Mouse (Mus musculus) left cerebral cortex, adult 18-20 months (tissue): ENCODE measurements around the gene Calm3. TPM values are rescaled to one million over a fixed set of nuclear protein-coding genes. Genes with fewer than 3 reads are reported as not detected.

ENCODE experiments used
- DNase-seq, 2 experiments: peaks; one replicate each; pipeline ENCODE4 v3.0.0; 2021 to 2022; ENCODE audit warnings: low spot score in 2 of 2, mixed read lengths in 1 of 2
- total RNA-seq, 2 experiments: library from RNA; stranded (reverse); gene quantifications; 2 replicates each; pipeline ENCODE4 v1.2.3; 2021

Gene Calm3
- total RNA-seq, 2 experiments from 2014 or later = 1,746 to 1,798 TPM

DNA sequence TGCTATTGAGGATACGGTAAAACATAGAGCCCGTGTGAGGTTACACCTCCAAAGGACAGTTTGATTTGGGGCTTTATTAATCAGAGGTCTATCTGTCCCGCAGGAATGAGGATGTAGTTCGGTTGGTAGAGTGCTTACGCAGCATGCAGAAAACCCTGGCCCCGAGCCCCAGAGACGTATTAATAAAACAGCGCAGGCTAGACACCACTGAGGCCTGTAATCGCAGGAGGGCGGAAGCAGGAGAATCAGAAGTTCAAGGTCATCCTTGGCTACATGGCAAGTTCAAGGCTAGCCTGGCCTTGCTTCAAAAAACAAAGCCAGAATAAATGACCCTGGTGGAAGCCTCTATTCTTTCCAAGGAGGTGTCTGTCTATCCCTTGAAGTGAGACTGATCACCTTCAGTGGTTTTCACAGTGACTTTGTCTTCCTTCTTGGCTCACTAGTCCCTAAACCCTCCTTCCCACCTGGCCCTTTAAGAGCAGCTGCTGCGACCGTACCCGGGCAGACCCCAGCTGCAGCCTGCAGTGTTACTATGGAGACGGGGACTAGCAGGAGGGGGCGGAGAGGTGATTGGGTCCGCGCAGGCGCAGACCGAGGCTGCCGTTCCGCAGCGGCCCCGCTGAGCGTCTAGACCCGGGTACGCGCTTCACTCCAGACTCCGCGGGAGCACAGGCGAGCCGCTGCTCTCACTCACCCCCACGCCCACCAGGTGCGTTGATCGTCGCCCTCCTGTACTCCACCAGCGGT is 20.3 kb upstream of the Calm3 start, which contains the start of gene Pnmal2:
Gene Pnmal2 (plus strand): TSS at position 622 of the 747 bp plus-strand sequence.
- peak; percentile 87 to 90 for DNase-seq

GRCm38 (mm10) chr7:16942861-16943260 is 18.9 kb upstream of the Calm3 start:
- no peak for DNase-seq

- DNase-seq = peak; percentile 71 to 79
Measured at GRCm38 (mm10) chr7:16940292-16940691, 16.4 kb upstream of the Calm3 start.

DNA sequence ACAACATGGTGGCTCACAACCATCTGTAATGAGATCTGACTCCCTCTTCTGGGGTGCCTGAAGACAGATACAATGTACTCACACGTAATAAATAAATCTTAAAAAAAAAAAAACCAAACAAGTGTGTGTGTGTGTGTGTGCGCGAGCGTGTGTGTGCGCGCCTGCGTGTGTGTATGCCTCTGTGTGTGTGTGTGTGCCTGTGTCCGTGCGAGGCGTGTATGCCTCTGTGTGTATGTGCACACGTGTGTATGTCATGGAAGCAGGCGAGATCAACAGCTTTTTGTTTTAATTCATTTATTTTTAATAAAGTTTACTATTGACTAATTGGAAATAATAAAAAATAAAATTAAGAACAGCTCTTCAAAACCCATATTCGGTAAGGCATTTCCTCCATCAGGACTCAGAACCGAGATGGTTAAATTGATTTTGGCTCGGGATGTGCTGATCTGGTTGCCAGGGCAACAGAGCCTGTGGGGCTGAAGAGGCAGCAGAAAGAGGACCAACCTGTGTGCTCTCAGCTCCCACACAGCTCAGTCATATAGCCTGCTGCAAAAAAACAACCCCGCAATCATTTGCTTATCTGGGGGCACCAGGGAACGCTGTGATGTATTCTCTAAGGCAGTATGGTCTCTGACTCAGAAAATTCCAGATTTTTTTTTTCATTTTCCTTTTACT is 14.3 kb upstream of the Calm3 start:
- peak in 1 of 2 experiments; percentile 74 for DNase-seq

DNA sequence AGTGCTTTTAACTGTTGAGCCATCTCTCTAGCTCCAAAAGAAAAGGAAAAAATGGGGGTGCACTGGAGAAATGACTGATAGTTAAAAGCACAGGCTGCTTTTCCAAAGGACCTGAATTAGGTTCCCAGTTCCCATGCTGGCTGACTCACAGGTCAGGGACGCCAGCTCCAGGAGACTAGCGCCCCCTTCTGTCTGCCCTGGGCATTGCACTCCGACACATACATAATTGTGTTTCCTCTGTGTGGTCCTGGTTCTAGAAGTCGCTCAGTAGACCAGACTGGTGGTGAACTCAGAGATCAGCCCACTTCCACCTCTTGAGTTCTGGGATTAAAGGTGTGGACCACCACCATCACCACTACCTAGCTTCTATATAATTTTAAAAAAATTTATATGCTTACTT is 13.4 kb upstream of the Calm3 start:
- no peak for DNase-seq

DNA sequence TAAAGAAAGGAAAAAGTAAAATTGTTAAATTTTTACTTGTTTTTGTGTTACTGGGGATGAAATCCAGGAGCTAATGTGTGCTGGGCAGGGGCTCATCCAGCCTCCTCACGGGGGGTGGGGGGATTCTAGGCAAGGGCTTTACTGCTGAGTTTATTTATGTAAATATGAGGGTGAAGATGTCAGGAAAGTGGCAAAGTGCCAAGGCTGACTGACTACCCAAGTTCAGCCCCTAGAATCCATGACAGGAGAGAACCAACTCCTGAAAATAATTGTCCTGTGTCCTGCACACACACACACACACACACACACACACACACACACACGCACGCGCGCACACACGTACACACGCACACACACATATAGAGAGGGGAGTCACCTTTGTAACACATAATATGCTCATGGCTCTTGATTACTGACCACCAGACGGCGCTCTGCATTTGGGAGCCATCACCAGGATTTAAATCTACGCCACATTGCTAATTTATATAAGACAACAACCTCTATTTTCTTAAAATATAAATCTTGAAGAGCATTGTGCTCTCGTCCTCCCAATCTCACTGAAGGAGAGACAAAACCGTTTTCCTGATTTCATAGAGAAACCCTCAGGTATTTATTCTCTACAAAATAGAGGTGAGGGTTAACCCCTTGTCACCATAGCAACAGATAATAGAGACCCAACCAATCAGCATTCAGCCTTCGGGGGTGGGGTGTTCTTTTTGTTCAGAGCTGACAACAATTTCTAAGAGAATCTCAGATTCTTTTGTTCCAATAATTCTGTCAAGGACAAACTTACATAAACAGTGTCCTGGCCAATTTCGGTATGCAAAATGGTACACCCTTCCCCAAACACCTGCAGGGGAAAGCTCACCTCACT is 9.0 kb upstream of the Calm3 start:
- peak; percentile 67 to 80 for DNase-seq

GRCm38 (mm10) chr7:16931968-16932627 is 8.2 kb upstream of the Calm3 start:
- peak; percentile 92 for DNase-seq

DNA sequence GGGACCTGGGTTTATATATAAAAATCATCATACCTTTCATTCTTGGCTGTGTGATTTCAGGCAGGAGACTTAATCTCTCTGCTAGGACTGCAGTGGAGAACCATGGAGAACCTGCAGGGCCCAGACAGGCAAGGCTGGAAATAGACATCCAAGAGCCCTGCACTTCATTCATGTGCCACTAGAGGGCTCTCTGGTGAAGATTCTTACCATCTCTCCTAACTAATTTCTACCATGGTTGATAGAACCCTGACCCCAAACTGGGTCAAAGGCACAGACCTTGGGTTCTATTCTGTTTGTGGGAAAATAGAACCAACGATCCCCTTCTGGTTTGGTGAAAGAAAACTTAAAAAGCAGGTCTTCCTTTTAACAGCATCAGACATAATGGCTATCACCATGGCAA is 6.9 kb upstream of the Calm3 start:
- peak; percentile 80 to 82 for DNase-seq

- no peak for DNase-seq
Measured at GRCm38 (mm10) chr7:16928341-16928740, 4.4 kb upstream of the Calm3 start.

- DNase-seq = peak in 1 of 2 experiments; percentile 37
Measured at GRCm38 (mm10) chr7:16923283-16924036, 454 bp downstream of the Calm3 start.

DNA sequence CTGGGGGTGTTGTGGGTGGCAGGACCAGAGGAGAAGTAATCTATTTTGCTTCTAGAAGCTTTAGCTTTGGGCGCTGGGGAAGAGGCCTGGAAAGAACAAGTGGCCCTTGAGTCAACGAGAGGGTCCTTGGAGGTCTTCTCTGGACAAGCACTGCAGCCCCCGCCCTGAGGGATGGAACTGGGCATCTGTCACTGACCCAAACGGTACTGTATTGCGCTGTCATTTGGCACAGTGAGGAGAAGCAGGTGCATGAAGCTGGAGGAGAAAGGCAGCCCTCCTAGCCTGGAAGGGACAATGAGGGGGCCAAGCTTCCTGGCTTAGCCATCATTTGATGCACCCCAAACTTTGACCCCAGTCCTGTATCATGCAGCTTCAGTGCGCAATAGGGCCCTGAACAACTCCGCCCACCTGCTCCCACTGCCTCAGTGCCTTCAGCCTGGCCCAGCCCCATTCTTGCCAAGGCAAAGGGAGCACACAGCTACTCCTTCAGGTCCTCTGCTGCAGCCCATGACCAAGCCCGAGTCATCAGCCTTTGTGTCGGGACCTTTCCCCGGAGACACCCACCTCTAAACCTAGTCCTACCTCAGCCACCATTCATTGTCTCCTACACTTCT is 1.4 kb downstream of the Calm3 start:
- DNase-seq = peak in 1 of 2 experiments; percentile 53

- DNase-seq = no peak
Measured at GRCm38 (mm10) chr7:16921881-16922335, 2.0 kb downstream of the Calm3 start.

- DNase-seq = peak in 1 of 2 experiments; percentile 49
Measured at GRCm38 (mm10) chr7:16920818-16921791, 2.8 kb downstream of the Calm3 start.

DNA sequence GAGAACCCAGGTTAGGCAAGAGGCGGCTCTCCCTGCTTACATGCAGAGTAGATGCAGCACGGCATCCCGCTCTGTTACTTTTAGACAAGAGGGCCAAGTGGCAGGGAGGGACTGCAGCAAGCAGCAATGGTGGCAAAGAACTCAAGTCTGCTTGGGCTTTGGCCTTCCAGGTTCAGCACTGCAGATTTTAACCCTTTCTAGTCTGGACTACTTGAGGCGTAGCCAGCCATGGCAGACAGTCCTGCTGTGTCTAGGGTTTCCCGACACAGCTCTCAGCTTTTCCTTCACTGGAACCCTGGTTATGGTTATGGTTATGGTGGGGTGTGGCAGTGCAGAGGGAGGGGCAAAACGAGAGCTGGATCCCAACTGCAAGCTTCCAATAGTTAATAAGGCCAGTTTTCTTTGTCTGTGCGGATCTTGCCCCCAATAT is 3.7 kb downstream of the Calm3 start:
- DNase-seq = no peak

- DNase-seq = no peak
Measured at GRCm38 (mm10) chr7:16919395-16920149, 4.3 kb downstream of the Calm3 start.

- no peak for DNase-seq
Measured at GRCm38 (mm10) chr7:16918670-16919069, 5.2 kb downstream of the Calm3 start.

DNA sequence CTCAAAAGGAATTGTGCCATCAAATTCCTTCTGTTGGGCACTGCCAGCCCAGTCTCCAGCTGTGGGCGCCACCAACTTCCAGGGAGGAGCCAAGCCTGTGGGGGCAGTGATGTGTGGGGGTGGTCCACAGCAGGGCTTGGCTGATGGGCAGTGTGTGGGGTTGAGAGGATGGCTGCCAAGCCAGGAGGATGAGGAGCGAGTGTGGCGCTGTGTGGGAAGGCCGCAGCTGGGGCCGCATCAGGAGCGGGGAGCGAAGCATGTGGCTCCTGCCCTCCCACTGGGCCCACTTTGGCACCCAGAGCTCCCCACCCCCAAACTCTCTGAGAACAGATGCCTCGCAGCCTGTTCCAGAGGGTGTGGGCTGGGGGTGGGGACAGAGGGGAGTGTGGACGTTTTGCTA is 5.9 kb downstream of the Calm3 start:
- peak; percentile 76 to 88 for DNase-seq

- DNase-seq = no peak
Measured at GRCm38 (mm10) chr7:16917447-16917846, 6.5 kb downstream of the Calm3 start.
